Mouse (Mus musculus): ENCODE results near the gene Cd46. TPM values are rescaled to one million over a fixed set of nuclear protein-coding genes. Genes with fewer than 3 reads are reported as not detected.

The Cd46 gene
- total and polyA plus RNA-seq, 2 experiments from 2014 or later, result 0.53 to 1.6 TPM

DNA sequence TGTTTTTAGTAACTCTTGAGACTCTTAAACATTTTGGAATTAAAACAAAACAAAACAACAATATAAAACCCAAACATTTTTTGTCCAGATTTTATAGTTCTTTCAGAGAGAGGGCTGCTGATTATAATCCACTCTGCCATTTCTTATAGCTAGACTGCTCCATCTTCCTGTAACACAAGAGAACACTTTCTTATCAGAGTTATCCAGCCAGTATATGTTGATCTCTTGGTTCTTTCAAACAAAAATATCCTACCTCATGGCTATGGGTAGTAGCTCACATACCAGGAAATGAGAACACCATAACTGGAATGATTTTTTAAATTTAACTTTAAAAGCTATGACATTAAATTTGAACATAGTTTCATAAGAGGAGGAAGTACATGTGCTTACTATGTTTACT, 9.9 kb downstream of the Cd46 start:
- H3K27me3 ChIP-seq (ENCODE audit: control insufficient read depth, insufficient read depth, low read length), result no peaks in the 10 kb centered on the region
- no peaks in the 10 kb centered on the region for H3K9me3 ChIP-seq (replicated peaks; ENCODE audit: control insufficient read depth, low read length)
- TF ChIP-seq EP300 (IDR thresholded peaks at IDR 0.05; ENCODE audit: low read depth), result no peak
- no peak overlapping the region for H3K9ac ChIP-seq (replicated peaks; ENCODE audit: low read depth, low read length)
- no peak overlapping the region for H3K4me3 ChIP-seq (ENCODE audit: low read depth, low read length)
- no peak overlapping the region for H3K4me2 ChIP-seq (ENCODE audit: low read depth, low read length)
- DNase-seq (ENCODE audit: low spot score), result no peak
- ATAC-seq (ENCODE audit: insufficient read depth, low read depth), result no peak
- no peaks in the 10 kb centered on the region for H3K4me1 ChIP-seq (ENCODE audit: control insufficient read depth, insufficient read depth)
- H3K36me3 ChIP-seq (replicated peaks; ENCODE audit: control insufficient read depth, insufficient read depth, low read length), result no peaks in the 10 kb centered on the region
- no peak overlapping the region for H3K27ac ChIP-seq (ENCODE audit: low read depth)

DNA sequence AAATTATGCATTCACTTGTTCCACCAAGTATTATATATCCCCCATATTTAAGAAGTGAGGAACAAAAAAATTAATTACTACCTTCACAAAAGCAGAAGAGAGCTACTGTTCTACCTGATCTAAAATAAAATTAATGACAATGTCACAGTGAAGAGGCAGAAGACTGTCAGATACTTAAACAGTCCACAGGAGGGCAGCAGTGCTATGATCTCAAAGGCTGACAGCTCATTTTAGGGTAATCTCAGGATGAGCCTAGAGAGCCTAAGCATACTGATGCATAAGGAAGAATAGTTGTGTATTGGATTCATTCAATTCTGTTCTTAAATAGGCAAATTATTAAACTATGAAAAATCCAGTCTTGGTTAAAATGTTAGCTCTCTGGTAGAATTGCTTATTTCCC, 51.6 kb downstream of the Cd46 start:
- no peak for ATAC-seq (ENCODE audit: insufficient read depth, low read depth)
- H3K4me2 ChIP-seq (ENCODE audit: low read depth, low read length), result no peak overlapping the region
- H3K27ac ChIP-seq (ENCODE audit: low read depth), result no peak overlapping the region
- H3K9me3 ChIP-seq (replicated peaks; ENCODE audit: control insufficient read depth, low read length), result no peaks in the 10 kb centered on the region
- TF ChIP-seq CTCF (IDR thresholded peaks at IDR 0.05; ENCODE audit: low read depth) (peak; percentile 75), EP300 (IDR thresholded peaks at IDR 0.05; ENCODE audit: low read depth) (no peak)
- DNase-seq (ENCODE audit: low spot score), result peak; percentile 65
- H3K9ac ChIP-seq (replicated peaks; ENCODE audit: low read depth, low read length), result no peak overlapping the region
- 0 out of 2 replicates have a peak, but pooled peaks cover 8% of the 10 kb centered on the region for H3K36me3 ChIP-seq (replicated peaks; ENCODE audit: control insufficient read depth, insufficient read depth, low read length)
- no peak overlapping the region for H3K4me3 ChIP-seq (ENCODE audit: low read depth, low read length)
- no peaks in the 10 kb centered on the region for H3K27me3 ChIP-seq (ENCODE audit: control insufficient read depth, insufficient read depth, low read length)
- no peaks in the 10 kb centered on the region for H3K4me1 ChIP-seq (ENCODE audit: control insufficient read depth, insufficient read depth)

DNA sequence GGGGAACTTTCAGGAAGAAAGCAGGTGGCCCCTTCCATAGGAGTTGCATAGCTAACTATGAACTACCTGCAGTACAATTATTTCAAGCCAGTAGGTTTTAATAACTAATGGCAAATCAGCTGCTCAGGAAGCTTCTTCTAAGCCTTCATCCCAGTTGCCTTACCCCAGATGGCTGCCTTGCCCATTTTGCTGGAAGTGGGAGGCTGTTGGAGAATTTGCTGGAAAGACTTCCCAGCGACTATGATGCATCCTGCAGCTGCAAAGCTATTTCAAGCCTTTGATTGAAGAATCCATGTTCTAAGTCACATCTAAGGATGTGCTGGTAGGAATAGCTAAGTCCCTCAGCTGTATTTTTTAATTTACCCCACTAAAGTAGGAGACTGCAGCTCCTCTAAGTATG, 53.7 kb downstream of the Cd46 start:
- DNase-seq (ENCODE audit: low spot score), result no peak
- no peak overlapping the region for H3K4me3 ChIP-seq (ENCODE audit: low read depth, low read length)
- TF ChIP-seq EP300 (IDR thresholded peaks at IDR 0.05; ENCODE audit: low read depth) (no peak), CTCF (IDR thresholded peaks at IDR 0.05; ENCODE audit: low read depth) (no peak)
- H3K36me3 ChIP-seq (replicated peaks; ENCODE audit: control insufficient read depth, insufficient read depth, low read length), result peaks cover 20% of the 10 kb centered on the region
- H3K27ac ChIP-seq (ENCODE audit: low read depth), result no peak overlapping the region
- WGBS, result 54% methylated on average over 1 of the region's 1 CpGs
- no peaks in the 10 kb centered on the region for H3K9me3 ChIP-seq (replicated peaks; ENCODE audit: control insufficient read depth, low read length)
- no peak overlapping the region for H3K4me2 ChIP-seq (ENCODE audit: low read depth, low read length)
- no peaks in the 10 kb centered on the region for H3K4me1 ChIP-seq (ENCODE audit: control insufficient read depth, insufficient read depth)
- no peak overlapping the region for H3K9ac ChIP-seq (replicated peaks; ENCODE audit: low read depth, low read length)
- H3K27me3 ChIP-seq (ENCODE audit: control insufficient read depth, insufficient read depth, low read length), result no peaks in the 10 kb centered on the region
- no peak for ATAC-seq (ENCODE audit: insufficient read depth, low read depth)

DNA sequence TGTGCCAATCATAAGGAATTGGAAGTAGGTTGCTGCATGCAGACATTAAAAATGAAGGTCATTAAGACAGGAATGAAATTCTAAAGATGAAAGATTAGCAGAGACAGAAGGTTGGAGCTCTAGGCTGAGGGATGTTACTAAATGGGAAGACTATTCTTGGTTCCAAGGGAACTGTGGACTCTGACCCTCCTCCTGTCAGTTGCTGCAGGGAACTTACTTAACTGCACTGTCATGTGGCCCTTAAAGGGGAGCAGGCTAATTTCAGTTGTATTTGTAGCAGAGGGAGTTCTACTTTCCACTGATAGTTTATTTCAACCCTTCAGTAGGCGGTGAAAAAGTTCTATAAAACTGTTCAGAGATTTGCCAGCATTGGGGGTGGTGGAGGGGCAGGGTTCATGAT, 54.1 kb downstream of the Cd46 start:
- Histone ChIP-seq H3K36me3 (replicated peaks; ENCODE audit: control insufficient read depth, insufficient read depth, low read length) (peaks cover 20% of the 10 kb centered on the region), H3K9me3 (replicated peaks; ENCODE audit: control insufficient read depth, low read length) (no peaks in the 10 kb centered on the region), H3K27me3 (ENCODE audit: control insufficient read depth, insufficient read depth, low read length) (no peaks in the 10 kb centered on the region), H3K27ac (ENCODE audit: low read depth) (no peak overlapping the region), H3K9ac (replicated peaks; ENCODE audit: low read depth, low read length) (no peak overlapping the region), H3K4me3 (ENCODE audit: low read depth, low read length) (no peak overlapping the region), H3K4me1 (ENCODE audit: control insufficient read depth, insufficient read depth) (no peaks in the 10 kb centered on the region), H3K4me2 (ENCODE audit: low read depth, low read length) (no peak overlapping the region)
- ATAC-seq (ENCODE audit: insufficient read depth, low read depth), result no peak
- TF ChIP-seq EP300 (IDR thresholded peaks at IDR 0.05; ENCODE audit: low read depth), result no peak
- TF ChIP-seq CTCF (IDR thresholded peaks at IDR 0.05; ENCODE audit: low read depth), result no peak
- no peak for DNase-seq (ENCODE audit: low spot score)
- WGBS, result 83% methylated on average over 1 of the region's 1 CpGs

DNA sequence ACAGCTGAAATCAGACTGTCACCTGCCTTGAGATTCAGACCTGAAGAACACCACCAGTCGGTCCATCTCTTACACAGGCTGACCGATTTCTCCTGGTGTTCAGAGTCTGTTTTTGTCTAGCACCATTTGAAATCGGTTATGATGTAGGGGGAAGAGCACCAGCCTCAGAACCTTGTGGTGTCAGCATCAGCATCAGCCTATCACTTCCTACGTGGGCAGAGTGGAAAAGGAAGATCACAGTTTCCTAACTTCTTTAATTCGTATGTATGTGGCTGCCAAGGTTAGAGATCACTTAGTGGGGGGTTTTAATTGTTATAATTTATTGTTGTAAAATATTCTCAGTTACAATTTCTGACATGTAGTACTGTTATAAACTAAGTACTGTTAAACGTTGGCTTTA, 54.6 kb downstream of the Cd46 start:
- Histone ChIP-seq H3K27ac (ENCODE audit: low read depth) (no peak overlapping the region), H3K9me3 (replicated peaks; ENCODE audit: control insufficient read depth, low read length) (no peaks in the 10 kb centered on the region), H3K9ac (replicated peaks; ENCODE audit: low read depth, low read length) (no peak overlapping the region), H3K36me3 (replicated peaks; ENCODE audit: control insufficient read depth, insufficient read depth, low read length) (peaks cover 20% of the 10 kb centered on the region), H3K4me3 (ENCODE audit: low read depth, low read length) (no peak overlapping the region), H3K27me3 (ENCODE audit: control insufficient read depth, insufficient read depth, low read length) (no peaks in the 10 kb centered on the region), H3K4me1 (ENCODE audit: control insufficient read depth, insufficient read depth) (no peaks in the 10 kb centered on the region), H3K4me2 (ENCODE audit: low read depth, low read length) (no peak overlapping the region)
- WGBS, result 78% methylated on average over 6 of the region's 6 CpGs
- TF ChIP-seq CTCF (IDR thresholded peaks at IDR 0.05; ENCODE audit: low read depth) (no peak), EP300 (IDR thresholded peaks at IDR 0.05; ENCODE audit: low read depth) (no peak)
- DNase-seq (ENCODE audit: low spot score), result no peak
- ATAC-seq (ENCODE audit: insufficient read depth, low read depth), result no peak

DNA sequence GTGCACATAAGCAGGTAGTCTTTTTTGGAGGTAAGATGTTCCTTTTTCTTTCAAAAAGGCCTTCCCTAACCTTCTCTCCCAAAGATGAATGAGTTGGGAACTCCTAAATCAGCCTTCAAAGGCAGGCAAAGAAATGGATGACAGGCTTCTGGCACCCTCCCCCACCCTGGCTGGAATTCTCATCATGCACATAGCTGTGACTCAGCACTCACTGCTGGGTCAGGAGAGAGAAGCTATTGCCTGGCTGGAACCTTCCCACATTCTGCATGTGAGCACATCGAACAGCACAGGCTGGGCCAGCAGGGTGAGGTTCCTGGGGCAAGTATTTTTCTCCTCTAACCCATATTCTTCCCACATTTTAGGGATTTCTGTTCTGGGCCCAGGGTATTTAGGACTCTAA, 58.1 kb downstream of the Cd46 start:
- Histone ChIP-seq H3K4me2 (ENCODE audit: low read depth, low read length) (no peak overlapping the region), H3K9ac (replicated peaks; ENCODE audit: low read depth, low read length) (no peak overlapping the region), H3K9me3 (replicated peaks; ENCODE audit: control insufficient read depth, low read length) (no peaks in the 10 kb centered on the region), H3K4me1 (ENCODE audit: control insufficient read depth, insufficient read depth) (no peaks in the 10 kb centered on the region), H3K36me3 (replicated peaks; ENCODE audit: control insufficient read depth, insufficient read depth, low read length) (peaks cover 20% of the 10 kb centered on the region), H3K27ac (ENCODE audit: low read depth) (no peak overlapping the region), H3K4me3 (ENCODE audit: low read depth, low read length) (no peak overlapping the region), H3K27me3 (ENCODE audit: control insufficient read depth, insufficient read depth, low read length) (no peaks in the 10 kb centered on the region)
- 16% methylated on average over 1 of the region's 1 CpGs for WGBS
- DNase-seq (ENCODE audit: low spot score), result no peak
- TF ChIP-seq CTCF (IDR thresholded peaks at IDR 0.05; ENCODE audit: low read depth) (no peak), EP300 (IDR thresholded peaks at IDR 0.05; ENCODE audit: low read depth) (no peak)
- ATAC-seq (ENCODE audit: insufficient read depth, low read depth), result no peak

Data from heart, postnatal 0 days (tissue).